Mouse (Mus musculus) forebrain, embryonic 13.5 days (tissue): ENCODE results near the gene Vwa3b. TPM values are rescaled to one million over a fixed set of nuclear protein-coding genes. Genes with fewer than 3 reads are reported as not detected.

Experiments used
- ATAC-seq: fragments of 200-750 bp; cut with Nextera tagmentation; 2 replicates; pipeline ENCODE4 v1.8.0; 2017
- H3K27ac ChIP-seq: fragments of 300-500 bp; sonication (generic); 2 replicates; pipeline ENCODE4 v1.5.1; 2015; ENCODE audit warnings: inconsistent platforms, mild to moderate bottlenecking, moderate library complexity
- H3K27me3 ChIP-seq: fragments of 300-500 bp; sonication (generic); 2 replicates; pipeline ENCODE4 v1.6.1; 2015; ENCODE audit warnings: mild to moderate bottlenecking, inconsistent platforms
- H3K36me3 ChIP-seq: fragments of 300-500 bp; sonication (generic); 2 replicates; pipeline ENCODE4 v1.6.1; 2015; ENCODE audit warnings: mild to moderate bottlenecking, inconsistent platforms; ENCODE audit not compliant: poor library complexity, severe bottlenecking
- H3K4me1 ChIP-seq: fragments of 300-500 bp; sonication (generic); 2 replicates; pipeline ENCODE4 v1.6.1; 2015; ENCODE audit warnings: inconsistent platforms
- H3K4me2 ChIP-seq: fragments of 300-500 bp; sonication (generic); 2 replicates; pipeline ENCODE4 v1.6.1; 2015; ENCODE audit warnings: inconsistent platforms, mild to moderate bottlenecking, moderate library complexity
- H3K4me3 ChIP-seq: fragments of 300-500 bp; sonication (generic); 2 replicates; pipeline ENCODE4 v1.5.1; 2015; ENCODE audit warnings: mild to moderate bottlenecking, inconsistent platforms
- H3K9ac ChIP-seq: fragments of 300-500 bp; sonication (generic); 2 replicates; pipeline ENCODE4 v1.6.1; 2015; ENCODE audit warnings: mild to moderate bottlenecking, inconsistent platforms
- H3K9me3 ChIP-seq: fragments of 300-500 bp; sonication (generic); replicated peaks from 2 replicates; pipeline ENCODE4 v1.6.1; 2016; ENCODE audit warnings: inconsistent platforms
- WGBS: fragments of 180-500 bp; shearing (Covaris S2); methylation state at CpG from one replicate; pipeline ENCODE4 v1.1.7; 2015; 5-methylcytosine and 5-hydroxymethylcytosine counted together
- polyA plus RNA-seq: library from polyadenylated mRNA; unstranded; fragments of >200 nt; fragmentation: Nextera tagmentation; extraction: Ambion mirVana; gene quantifications from 2 replicates; pipeline ENCODE4 v1.2.1, GENCODE M21; 2015

Gene Vwa3b
- polyA plus RNA-seq, 1 experiment from 2014 or later = 0.88 TPM

- Histone ChIP-seq H3K36me3 (no peaks in the 10 kb centered on the region), H3K4me1 (peaks cover 20% of the 10 kb centered on the region), H3K27me3 (0 out of 2 replicates have a peak, but pooled peaks cover 8% of the 10 kb centered on the region), H3K27ac (peak overlapping the region; percentile 48), H3K9me3 (no peaks in the 10 kb centered on the region), H3K4me2 (peak overlapping the region; percentile 12), H3K9ac (no peak overlapping the region), H3K4me3 (no peak overlapping the region)
- peak; percentile 57 for ATAC-seq
- WGBS = 82% methylated on average over 5 of the region's 5 CpGs
These were observed 193.2 kb downstream of the Vwa3b start for GRCm38 (mm10) chr1:37219593-37219992.

GRCm38 (mm10) chr1:37220134-37220907 is 193.9 kb downstream of the Vwa3b start:
- H3K9ac ChIP-seq = no peak overlapping the region
- no peak overlapping the region for H3K4me3 ChIP-seq
- peaks cover 20% of the 10 kb centered on the region for H3K4me1 ChIP-seq
- no peaks in the 10 kb centered on the region for H3K36me3 ChIP-seq
- H3K27ac ChIP-seq = peak overlapping the region; percentile 63
- ATAC-seq = peak; percentile 98
- H3K4me2 ChIP-seq = peak overlapping the region; percentile 12
- H3K9me3 ChIP-seq = no peaks in the 10 kb centered on the region
- 0 out of 2 replicates have a peak, but pooled peaks cover 8% of the 10 kb centered on the region for H3K27me3 ChIP-seq
- WGBS = 33% methylated on average over 6 of the region's 6 CpGs

- 78% methylated on average over 7 of the region's 7 CpGs for WGBS
- Histone ChIP-seq H3K4me2 (no peak overlapping the region), H3K9me3 (no peaks in the 10 kb centered on the region), H3K27ac (no peak overlapping the region), H3K36me3 (no peaks in the 10 kb centered on the region), H3K9ac (no peak overlapping the region), H3K4me1 (peaks cover 20% of the 10 kb centered on the region), H3K27me3 (0 out of 2 replicates have a peak, but pooled peaks cover 6% of the 10 kb centered on the region), H3K4me3 (no peak overlapping the region)
- ATAC-seq = no peak
These were observed 195.6 kb downstream of the Vwa3b start for GRCm38 (mm10) chr1:37222002-37222401.

- Histone ChIP-seq H3K9ac (no peak overlapping the region), H3K27me3 (no peaks in the 10 kb centered on the region), H3K36me3 (no peaks in the 10 kb centered on the region), H3K9me3 (peaks cover 5% of the 10 kb centered on the region), H3K27ac (no peak overlapping the region), H3K4me3 (no peak overlapping the region), H3K4me1 (no peaks in the 10 kb centered on the region), H3K4me2 (no peak overlapping the region)
- 74% methylated on average over 6 of the region's 6 CpGs for WGBS
- no peak for ATAC-seq
These were observed 204.0 kb downstream of the Vwa3b start for GRCm38 (mm10) chr1:37230404-37230803.

- no peaks in the 10 kb centered on the region for H3K4me1 ChIP-seq
- WGBS = 75% methylated on average over 6 of the region's 6 CpGs
- H3K9ac ChIP-seq = no peak overlapping the region
- H3K9me3 ChIP-seq = peaks cover 5% of the 10 kb centered on the region
- H3K4me2 ChIP-seq = no peak overlapping the region
- no peaks in the 10 kb centered on the region for H3K36me3 ChIP-seq
- no peak for ATAC-seq
- no peaks in the 10 kb centered on the region for H3K27me3 ChIP-seq
- H3K4me3 ChIP-seq = no peak overlapping the region
- no peak overlapping the region for H3K27ac ChIP-seq
These were observed 204.9 kb downstream of the Vwa3b start for GRCm38 (mm10) chr1:37231295-37231701.

Other genes with a start within 250 kb of the Vwa3b start
- 12.0 and 12.6 TPM in 2 replicates for gene Tmem131, start 82.9 kb upstream of the Vwa3b start, polyA plus RNA-seq
- gene Cnga3, start 187.8 kb downstream of the Vwa3b start, polyA plus RNA-seq = 0.06 and 0.09 TPM in 2 replicates